Mouse (Mus musculus) MEL (cell line): ENCODE measurements around the gene Gramd2. TPM values are rescaled to one million over a fixed set of nuclear protein-coding genes. Genes with fewer than 3 reads are reported as not detected.

Source experiments
- DNase-seq: peaks from one replicate; pipeline ENCODE4 v3.0.0; 2011; ENCODE audit warnings: low read depth, low spot score
- H3K27ac ChIP-seq: 2 replicates; pipeline ENCODE4 v1.5.1; 2012; ENCODE audit warnings: low read depth, mild to moderate bottlenecking, control low read depth, low read length, moderate library complexity; ENCODE audit not compliant: control insufficient read depth
- H3K27me3 ChIP-seq, 2 experiments: fragments of 150-350 bp in 1 of 2; sonication (generic) in 1 of 2; 2 replicates each; pipeline ENCODE4 v1.6.1; 2012; ENCODE audit warnings: low read length in 2 of 2, mild to moderate bottlenecking in 2 of 2, improper control_type of control experiment in 1 of 2, moderate library complexity in 1 of 2; ENCODE audit not compliant: insufficient read depth in 2 of 2, control insufficient read depth in 1 of 2
- H3K36me3 ChIP-seq, 2 experiments: 2 replicates each; pipeline ENCODE4 v1.6.1; 2012 to 2014; ENCODE audit warnings: low read length in 2 of 2, improper control_type of control experiment in 1 of 2, inconsistent platforms in 1 of 2, mild to moderate bottlenecking in 1 of 2; ENCODE audit not compliant: insufficient read depth in 2 of 2, control insufficient read depth in 1 of 2
- H3K4me1 ChIP-seq, 2 experiments: fragments of 150-350 bp in 1 of 2; sonication (generic) in 1 of 2; 2 replicates each; pipeline ENCODE4 v1.6.1; 2012; ENCODE audit warnings: low read length in 2 of 2, improper control_type of control experiment in 1 of 2, mild to moderate bottlenecking in 1 of 2; ENCODE audit not compliant: insufficient read depth in 2 of 2, control insufficient read depth in 1 of 2
- H3K4me3 ChIP-seq, 2 experiments: fragments of 150-350 bp in 1 of 2; sonication (generic) in 1 of 2; 2 replicates each; pipeline ENCODE4 v1.5.1; 2012; ENCODE audit warnings: low read depth in 2 of 2, low read length in 2 of 2, mild to moderate bottlenecking in 2 of 2, moderate library complexity in 2 of 2, control low read depth in 1 of 2, improper control_type of control experiment in 1 of 2; ENCODE audit not compliant: control insufficient read depth in 1 of 2, insufficient read depth in 1 of 2
- H3K79me2 ChIP-seq: 2 replicates; pipeline ENCODE4 v1.6.1; 2012; ENCODE audit warnings: mild to moderate bottlenecking, low read length, moderate library complexity; ENCODE audit not compliant: control insufficient read depth, poor library complexity, insufficient read depth
- H3K9ac ChIP-seq: 2 replicates; pipeline ENCODE4 v1.6.1; 2012; ENCODE audit warnings: low read depth, mild to moderate bottlenecking, control low read depth, low read length, moderate library complexity; ENCODE audit not compliant: control insufficient read depth, poor library complexity, severe bottlenecking
- H3K9me3 ChIP-seq: fragments of 150-350 bp; sonication (generic); replicated peaks from 2 replicates; pipeline ENCODE4 v1.6.1; 2012; ENCODE audit warnings: mild to moderate bottlenecking, low read length, improper control_type of control experiment, moderate library complexity; ENCODE audit not compliant: insufficient read depth
- EP300 ChIP-seq, 2 experiments: IDR thresholded peaks; 2 replicates each; pipeline ENCODE4 v1.6.1; 2011; ENCODE audit warnings: improper control_type of control experiment in 2 of 2, low read length in 2 of 2, low read depth in 1 of 2, mild to moderate bottlenecking in 1 of 2
- ETS1 ChIP-seq: IDR thresholded peaks from 2 replicates; pipeline ENCODE4 v1.6.1; 2012; ENCODE audit warnings: low read depth, mild to moderate bottlenecking, inconsistent platforms, low read length, improper control_type of control experiment, moderate library complexity
- GATA1 ChIP-seq: IDR thresholded peaks from 2 replicates; pipeline ENCODE4 v1.6.1; 2011; ENCODE audit warnings: low read depth, low read length, improper control_type of control experiment
- MAFK ChIP-seq: IDR thresholded peaks from 2 replicates; pipeline ENCODE4 v1.6.1; 2011; ENCODE audit warnings: low read depth, mild to moderate bottlenecking, low read length, improper control_type of control experiment, borderline replicate concordance
- MAZ ChIP-seq: IDR thresholded peaks from 2 replicates; pipeline ENCODE4 v1.6.1; 2012; ENCODE audit warnings: low read depth, mild to moderate bottlenecking, inconsistent platforms, low read length, improper control_type of control experiment
- MXI1 ChIP-seq: IDR thresholded peaks from 2 replicates; pipeline ENCODE4 v1.6.1; 2011; ENCODE audit warnings: mild to moderate bottlenecking, low read depth, low read length, improper control_type of control experiment
- NELFE ChIP-seq: IDR thresholded peaks from 2 replicates; pipeline ENCODE4 v1.6.1; 2011; ENCODE audit warnings: low read depth, low read length, improper control_type of control experiment
- NRF1 ChIP-seq: IDR thresholded peaks from 2 replicates; pipeline ENCODE4 v1.6.1; 2014; ENCODE audit warnings: low read depth, mild to moderate bottlenecking, inconsistent platforms, low read length, improper control_type of control experiment, moderate library complexity; ENCODE audit not compliant: poor library complexity, insufficient read depth, severe bottlenecking
- POLR2AphosphoS5 ChIP-seq: IDR thresholded peaks from 2 replicates; pipeline ENCODE4 v1.6.1; 2012; ENCODE audit warnings: low read depth, borderline replicate concordance, mild to moderate bottlenecking, inconsistent platforms, low read length, moderate library complexity, mixed read lengths
- RAD21 ChIP-seq: IDR thresholded peaks from 2 replicates; pipeline ENCODE4 v1.6.1; 2011; ENCODE audit warnings: mild to moderate bottlenecking, low read depth, low read length, improper control_type of control experiment
- RCOR1 ChIP-seq: IDR thresholded peaks from 2 replicates; pipeline ENCODE4 v1.6.1; 2012; ENCODE audit warnings: low read depth, mild to moderate bottlenecking, inconsistent platforms, low read length, improper control_type of control experiment
- SIN3A ChIP-seq: IDR thresholded peaks from 2 replicates; pipeline ENCODE4 v1.6.1; 2012; ENCODE audit warnings: low read length, improper control_type of control experiment, inconsistent platforms
- TAL1 ChIP-seq: IDR thresholded peaks from 2 replicates; pipeline ENCODE4 v1.6.1; 2012; ENCODE audit warnings: mild to moderate bottlenecking, inconsistent platforms, low read length, moderate library complexity, mixed read lengths
- USF1 ChIP-seq: IDR thresholded peaks from 2 replicates; pipeline ENCODE4 v1.6.1; 2014; ENCODE audit warnings: low read depth, mild to moderate bottlenecking, inconsistent platforms, low read length, improper control_type of control experiment, moderate library complexity
- ZC3H11A ChIP-seq: IDR thresholded peaks from 2 replicates; pipeline ENCODE4 v1.6.1; 2012; ENCODE audit warnings: low read depth, mild to moderate bottlenecking, inconsistent platforms, low read length, improper control_type of control experiment
- ZKSCAN1 ChIP-seq: IDR thresholded peaks from 2 replicates; pipeline ENCODE4 v1.6.1; 2012; ENCODE audit warnings: low read depth, mild to moderate bottlenecking, inconsistent platforms, low read length, improper control_type of control experiment, moderate library complexity
- ZNF384 ChIP-seq: IDR thresholded peaks from 2 replicates; pipeline ENCODE4 v1.6.1; 2012; ENCODE audit warnings: low read depth, mild to moderate bottlenecking, inconsistent platforms, low read length, improper control_type of control experiment
- polyA plus RNA-seq, 2 experiments: library from polyadenylated mRNA; stranded (reverse) in 1 of 2; unstranded in 1 of 2; fragments of >175 nt in 1 of 2; fragments of >200 nt in 1 of 2; gene quantifications; 2 replicates each; pipeline versions ENCODE4 v1.2.1 to v1.2.4; 2012; ENCODE audit warnings: low replicate concordance in 2 of 2, low read depth in 1 of 2; ENCODE audit not compliant: insufficient read length in 2 of 2, insufficient read depth in 1 of 2, missing spikeins in 1 of 2
- total RNA-seq: library from RNA; depleted of rRNA; stranded (reverse); fragments of 300-350 nt; gene quantifications from 2 replicates; pipeline ENCODE4 v1.2.3, GENCODE M21; 2012

Gene Gramd2
- total and polyA plus RNA-seq, 3 experiments, result 0.04 TPM; not detected in 2

DNA sequence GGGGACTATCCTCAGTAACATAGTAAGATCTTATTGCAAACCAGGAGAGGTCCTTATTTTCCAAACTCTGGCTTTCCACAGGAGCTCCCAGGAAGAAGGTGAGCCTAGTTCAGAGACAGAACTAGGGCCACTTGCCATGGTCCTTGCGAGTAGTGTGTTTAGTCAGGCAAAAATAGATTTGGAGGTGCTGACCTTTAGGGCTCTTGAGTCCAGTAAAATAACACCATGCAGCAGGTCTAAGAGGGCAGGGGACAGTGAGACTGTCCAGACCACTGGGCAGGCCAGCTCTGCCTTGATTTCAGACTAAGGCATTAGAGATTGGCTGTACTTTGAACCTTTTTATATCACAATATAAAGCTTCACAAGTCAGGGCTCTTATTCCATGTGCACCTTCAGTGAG is 13.1 kb upstream of the Gramd2 start:
- Histone ChIP-seq H3K4me1 (peaks cover 0 to 13% of the 10 kb centered on the region in 2 experiments; a peak in 3 of 4 replicates), H3K79me2 (peaks cover 21% of the 10 kb centered on the region), H3K4me3 (no peak overlapping the region), H3K9ac (no peak overlapping the region), H3K27me3 (no peaks in the 10 kb centered on the region), H3K27ac (no peak overlapping the region), H3K9me3 (no peaks in the 10 kb centered on the region), H3K36me3 (peaks cover 24 to 30% of the 10 kb centered on the region in 2 experiments)
- TF ChIP-seq ZKSCAN1 (no peak), EP300 (IDR thresholded peaks at IDR 0.05; ENCODE audit: low read depth in 1 of 2, low read length in 2 of 2) (no peak), ZNF384 (no peak), POLR2AphosphoS5 (no peak), ZC3H11A (no peak)
- DNase-seq, result peak; percentile 24

DNA sequence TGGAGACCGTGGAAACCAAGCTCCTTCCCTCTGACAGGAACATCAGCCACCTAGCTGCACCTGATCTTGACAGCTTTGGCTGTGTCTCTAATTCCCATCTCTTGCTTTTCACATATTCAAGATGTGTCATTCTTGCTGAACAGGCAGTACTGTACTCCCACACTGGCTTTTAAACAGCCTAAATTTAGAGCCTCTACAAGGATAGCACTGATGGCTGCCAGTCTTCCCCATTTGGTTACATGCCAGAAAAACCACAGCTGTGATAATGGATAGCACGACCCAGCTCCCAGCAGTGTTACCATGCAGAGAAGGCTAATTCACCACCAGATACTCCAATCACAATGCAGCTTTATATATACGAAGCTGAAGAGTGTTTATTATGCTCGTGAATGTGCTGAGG is 12.7 kb upstream of the Gramd2 start:
- DNase-seq, result peak; percentile 81
- no peak overlapping the region for H3K4me3 ChIP-seq
- TF ChIP-seq NELFE (no peak), ETS1 (peak; percentile 81), MXI1 (no peak; the same call in 1 of the 2 replicates), TAL1 (peak; percentile 74), MAFK (peak; percentile 64; the same call in 1 of the 2 replicates), GATA1 (peak; percentile 42; the same call in 1 of the 2 replicates), SIN3A (peak; percentile 53), EP300 (IDR thresholded peaks at IDR 0.05; ENCODE audit: low read depth in 1 of 2, low read length in 2 of 2) (peak; percentile 30 to 35; a peak in 1 of 4 replicates), RCOR1 (peak; percentile 65; the same call in 1 of the 2 replicates)
- H3K27me3 ChIP-seq, result no peaks in the 10 kb centered on the region
- H3K27ac ChIP-seq, result no peak overlapping the region
- peaks cover 18% of the 10 kb centered on the region for H3K79me2 ChIP-seq
- H3K36me3 ChIP-seq, result peaks cover 19 to 30% of the 10 kb centered on the region in 2 experiments
- peaks cover 0 to 13% of the 10 kb centered on the region in 2 experiments; a peak in 3 of 4 replicates for H3K4me1 ChIP-seq
- no peak overlapping the region for H3K9ac ChIP-seq
- H3K9me3 ChIP-seq, result no peaks in the 10 kb centered on the region

DNA sequence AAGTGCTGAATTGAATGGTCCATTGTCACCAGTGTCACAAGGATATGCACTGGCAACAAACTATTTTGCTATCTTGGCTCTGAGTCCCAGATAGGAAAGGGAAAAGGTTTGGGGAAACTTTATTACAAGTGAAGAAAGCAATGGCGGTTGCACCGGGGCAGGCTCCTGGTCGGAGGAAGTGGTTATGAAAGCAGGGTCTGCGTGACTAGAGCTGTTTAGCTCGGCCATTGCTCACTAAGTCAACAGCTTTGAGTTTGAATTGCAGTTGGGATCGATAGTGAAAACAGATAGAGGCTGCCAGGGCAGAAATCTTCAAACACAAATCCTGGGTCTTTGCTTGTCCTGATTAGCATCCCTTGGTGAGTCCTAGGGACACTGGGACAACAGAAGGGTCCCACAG is 12.0 kb upstream of the Gramd2 start:
- no peaks in the 10 kb centered on the region for H3K9me3 ChIP-seq
- no peak for TF ChIP-seq NRF1
- no peak for TF ChIP-seq POLR2AphosphoS5
- no peak for TF ChIP-seq RAD21
- TF ChIP-seq MAZ, result no peak
- TF ChIP-seq USF1, result no peak
- TF ChIP-seq MXI1, result peak; percentile 15; the same call in 1 of the 2 replicates
- peaks cover 13% of the 10 kb centered on the region; the same call in 1 of the 2 replicates for H3K79me2 ChIP-seq
- no peak overlapping the region for H3K4me3 ChIP-seq
- peak; percentile 12 for DNase-seq
- H3K27ac ChIP-seq, result no peak overlapping the region
- H3K4me1 ChIP-seq, result peaks cover 0 to 11% of the 10 kb centered on the region in 2 experiments; a peak in 3 of 4 replicates
- H3K36me3 ChIP-seq, result peaks cover 16 to 28% of the 10 kb centered on the region in 2 experiments
- no peak overlapping the region for H3K9ac ChIP-seq
- H3K27me3 ChIP-seq, result no peaks in the 10 kb centered on the region
